Mouse (Mus musculus): ENCODE data around the gene Clec16a. TPM values are rescaled to one million over a fixed set of nuclear protein-coding genes. Genes with fewer than 3 reads are reported as not detected.

Gene Clec16a
- polyA plus RNA-seq, 1 experiment from 2014 or later, result 70.0 TPM

GRCm38 (mm10) chr16:10756168-10756567 is 211.0 kb downstream of the Clec16a start:
- no peak overlapping the region for H3K4me3 ChIP-seq (ENCODE audit: low read depth, low read length)
- no peaks in the 10 kb centered on the region for H3K36me3 ChIP-seq (ENCODE audit: control insufficient read depth, insufficient read depth, low read length)
- no peaks in the 10 kb centered on the region for H3K4me1 ChIP-seq (ENCODE audit: control insufficient read depth, insufficient read depth, low read length)
- no peaks in the 10 kb centered on the region for H3K9me3 ChIP-seq (replicated peaks; ENCODE audit: control insufficient read depth, low read length, poor library complexity, severe bottlenecking)
- no peaks in the 10 kb centered on the region for H3K27me3 ChIP-seq (ENCODE audit: control insufficient read depth, insufficient read depth, low read depth, low read length)
- WGBS, result 75% methylated on average over 6 of the region's 6 CpGs
- H3K4me2 ChIP-seq (ENCODE audit: low read length), result no peak overlapping the region
- H3K9ac ChIP-seq (ENCODE audit: low read depth, low read length), result no peak overlapping the region
- no peak overlapping the region for H3K27ac ChIP-seq (ENCODE audit: low read length)
- no peak for ATAC-seq

- H3K4me3 ChIP-seq (ENCODE audit: low read depth, low read length), result no peak overlapping the region
- H3K27me3 ChIP-seq (ENCODE audit: control insufficient read depth, insufficient read depth, low read depth, low read length), result no peaks in the 10 kb centered on the region
- WGBS, result 76% methylated on average over 8 of the region's 8 CpGs
- no peak overlapping the region for H3K27ac ChIP-seq (ENCODE audit: low read length)
- no peaks in the 10 kb centered on the region for H3K36me3 ChIP-seq (ENCODE audit: control insufficient read depth, insufficient read depth, low read length)
- no peak for ATAC-seq
- H3K4me2 ChIP-seq (ENCODE audit: low read length), result no peak overlapping the region
- no peak overlapping the region for H3K9ac ChIP-seq (ENCODE audit: low read depth, low read length)
- H3K9me3 ChIP-seq (replicated peaks; ENCODE audit: control insufficient read depth, low read length, poor library complexity, severe bottlenecking), result no peaks in the 10 kb centered on the region
- no peaks in the 10 kb centered on the region for H3K4me1 ChIP-seq (ENCODE audit: control insufficient read depth, insufficient read depth, low read length)
These were observed 216.0 kb downstream of the Clec16a start for GRCm38 (mm10) chr16:10761182-10761581.

GRCm38 (mm10) chr16:10762569-10763180 is 217.5 kb downstream of the Clec16a start:
- no peak overlapping the region for H3K9ac ChIP-seq (ENCODE audit: low read depth, low read length)
- no peaks in the 10 kb centered on the region for H3K4me1 ChIP-seq (ENCODE audit: control insufficient read depth, insufficient read depth, low read length)
- H3K27ac ChIP-seq (ENCODE audit: low read length), result no peak overlapping the region
- H3K36me3 ChIP-seq (ENCODE audit: control insufficient read depth, insufficient read depth, low read length), result no peaks in the 10 kb centered on the region
- H3K4me2 ChIP-seq (ENCODE audit: low read length), result no peak overlapping the region
- no peaks in the 10 kb centered on the region for H3K27me3 ChIP-seq (ENCODE audit: control insufficient read depth, insufficient read depth, low read depth, low read length)
- no peak for ATAC-seq
- H3K4me3 ChIP-seq (ENCODE audit: low read depth, low read length), result no peak overlapping the region
- 77% methylated on average over 5 of the region's 5 CpGs for WGBS
- no peaks in the 10 kb centered on the region for H3K9me3 ChIP-seq (replicated peaks; ENCODE audit: control insufficient read depth, low read length, poor library complexity, severe bottlenecking)

- Histone ChIP-seq H3K4me2 (ENCODE audit: low read length) (no peak overlapping the region), H3K27ac (ENCODE audit: low read length) (no peak overlapping the region), H3K9me3 (replicated peaks; ENCODE audit: control insufficient read depth, low read length, poor library complexity, severe bottlenecking) (no peaks in the 10 kb centered on the region), H3K36me3 (ENCODE audit: control insufficient read depth, insufficient read depth, low read length) (no peaks in the 10 kb centered on the region), H3K4me1 (ENCODE audit: control insufficient read depth, insufficient read depth, low read length) (no peaks in the 10 kb centered on the region), H3K27me3 (ENCODE audit: control insufficient read depth, insufficient read depth, low read depth, low read length) (no peaks in the 10 kb centered on the region), H3K4me3 (ENCODE audit: low read depth, low read length) (no peak overlapping the region), H3K9ac (ENCODE audit: low read depth, low read length) (no peak overlapping the region)
- WGBS, result 76% methylated on average over 6 of the region's 6 CpGs
- no peak for ATAC-seq
These were observed 218.6 kb downstream of the Clec16a start for GRCm38 (mm10) chr16:10763540-10764264.

- Histone ChIP-seq H3K36me3 (ENCODE audit: control insufficient read depth, insufficient read depth, low read length) (no peaks in the 10 kb centered on the region), H3K4me3 (ENCODE audit: low read depth, low read length) (no peak overlapping the region), H3K4me2 (ENCODE audit: low read length) (no peak overlapping the region), H3K9me3 (replicated peaks; ENCODE audit: control insufficient read depth, low read length, poor library complexity, severe bottlenecking) (no peaks in the 10 kb centered on the region), H3K27me3 (ENCODE audit: control insufficient read depth, insufficient read depth, low read depth, low read length) (no peaks in the 10 kb centered on the region), H3K4me1 (ENCODE audit: control insufficient read depth, insufficient read depth, low read length) (no peaks in the 10 kb centered on the region), H3K27ac (ENCODE audit: low read length) (no peak overlapping the region), H3K9ac (ENCODE audit: low read depth, low read length) (no peak overlapping the region)
- 65% methylated on average over 2 of the region's 2 CpGs for WGBS
- no peak for ATAC-seq
These were observed 219.2 kb downstream of the Clec16a start for GRCm38 (mm10) chr16:10764323-10764722.

GRCm38 (mm10) chr16:10767158-10767557 is 222.0 kb downstream of the Clec16a start:
- 42% methylated on average over 4 of the region's 4 CpGs for WGBS
- ATAC-seq, result no peak
- no peaks in the 10 kb centered on the region for H3K36me3 ChIP-seq (ENCODE audit: control insufficient read depth, insufficient read depth, low read length)
- H3K27me3 ChIP-seq (ENCODE audit: control insufficient read depth, insufficient read depth, low read depth, low read length), result no peaks in the 10 kb centered on the region
- H3K4me2 ChIP-seq (ENCODE audit: low read length), result no peak overlapping the region
- no peaks in the 10 kb centered on the region for H3K9me3 ChIP-seq (replicated peaks; ENCODE audit: control insufficient read depth, low read length, poor library complexity, severe bottlenecking)
- H3K4me1 ChIP-seq (ENCODE audit: control insufficient read depth, insufficient read depth, low read length), result no peaks in the 10 kb centered on the region
- H3K27ac ChIP-seq (ENCODE audit: low read length), result no peak overlapping the region
- H3K4me3 ChIP-seq (ENCODE audit: low read depth, low read length), result no peak overlapping the region
- no peak overlapping the region for H3K9ac ChIP-seq (ENCODE audit: low read depth, low read length)

GRCm38 (mm10) chr16:10768821-10769220 is 223.7 kb downstream of the Clec16a start:
- Histone ChIP-seq H3K4me3 (ENCODE audit: low read depth, low read length) (no peak overlapping the region), H3K4me2 (ENCODE audit: low read length) (no peak overlapping the region), H3K9me3 (replicated peaks; ENCODE audit: control insufficient read depth, low read length, poor library complexity, severe bottlenecking) (no peaks in the 10 kb centered on the region), H3K27me3 (ENCODE audit: control insufficient read depth, insufficient read depth, low read depth, low read length) (no peaks in the 10 kb centered on the region), H3K4me1 (ENCODE audit: control insufficient read depth, insufficient read depth, low read length) (no peaks in the 10 kb centered on the region), H3K36me3 (ENCODE audit: control insufficient read depth, insufficient read depth, low read length) (no peaks in the 10 kb centered on the region), H3K27ac (ENCODE audit: low read length) (no peak overlapping the region), H3K9ac (ENCODE audit: low read depth, low read length) (no peak overlapping the region)
- no peak for ATAC-seq
- WGBS, result 75% methylated on average over 9 of the region's 9 CpGs

- Histone ChIP-seq H3K9ac (ENCODE audit: low read depth, low read length) (no peak overlapping the region), H3K9me3 (replicated peaks; ENCODE audit: control insufficient read depth, low read length, poor library complexity, severe bottlenecking) (no peaks in the 10 kb centered on the region), H3K36me3 (ENCODE audit: control insufficient read depth, insufficient read depth, low read length) (no peaks in the 10 kb centered on the region), H3K27ac (ENCODE audit: low read length) (no peak overlapping the region), H3K4me3 (ENCODE audit: low read depth, low read length) (no peak overlapping the region), H3K4me2 (ENCODE audit: low read length) (no peak overlapping the region), H3K27me3 (ENCODE audit: control insufficient read depth, insufficient read depth, low read depth, low read length) (no peaks in the 10 kb centered on the region), H3K4me1 (ENCODE audit: control insufficient read depth, insufficient read depth, low read length) (no peaks in the 10 kb centered on the region)
- ATAC-seq, result no peak
- WGBS, result 32% methylated on average over 2 of the region's 2 CpGs
These were observed 224.5 kb downstream of the Clec16a start for GRCm38 (mm10) chr16:10769661-10770060.

GRCm38 (mm10) chr16:10770531-10771325 is 225.6 kb downstream of the Clec16a start:
- no peaks in the 10 kb centered on the region for H3K27me3 ChIP-seq (ENCODE audit: control insufficient read depth, insufficient read depth, low read depth, low read length)
- H3K4me2 ChIP-seq (ENCODE audit: low read length), result no peak overlapping the region
- H3K4me3 ChIP-seq (ENCODE audit: low read depth, low read length), result no peak overlapping the region
- H3K36me3 ChIP-seq (ENCODE audit: control insufficient read depth, insufficient read depth, low read length), result no peaks in the 10 kb centered on the region
- H3K9ac ChIP-seq (ENCODE audit: low read depth, low read length), result no peak overlapping the region
- no peak overlapping the region for H3K27ac ChIP-seq (ENCODE audit: low read length)
- H3K4me1 ChIP-seq (ENCODE audit: control insufficient read depth, insufficient read depth, low read length), result no peaks in the 10 kb centered on the region
- 56% methylated on average over 4 of the region's 4 CpGs for WGBS
- H3K9me3 ChIP-seq (replicated peaks; ENCODE audit: control insufficient read depth, low read length, poor library complexity, severe bottlenecking), result no peaks in the 10 kb centered on the region
- ATAC-seq, result no peak
